Mouse (Mus musculus): Measurements from ENCODE around the gene Hdac4.

DNA sequence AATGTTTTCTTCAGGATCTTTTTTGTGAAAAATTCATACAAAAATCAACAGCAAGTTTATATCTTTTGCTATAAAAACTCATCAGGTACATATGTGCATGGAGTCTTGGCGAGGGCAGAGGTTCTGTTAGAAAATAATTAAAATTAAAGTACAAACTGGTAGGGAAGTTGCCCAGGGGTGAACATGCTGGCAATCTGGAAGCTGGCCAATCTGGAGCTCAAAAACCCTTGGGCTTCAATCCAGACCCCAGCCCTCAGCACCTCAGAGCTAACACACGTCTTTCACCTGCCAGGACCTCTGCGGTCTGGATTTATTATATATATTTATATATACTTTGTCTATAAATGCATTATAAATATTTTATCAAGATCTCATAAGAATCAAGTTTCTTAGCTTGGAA, 263.7 kb downstream of the Hdac4 start:
- TF ChIP-seq USF1 (IDR thresholded peaks at IDR 0.05; ENCODE audit: low read depth): no peak
- TF ChIP-seq POLR2A (IDR thresholded peaks at IDR 0.05; ENCODE audit: insufficient read length, low read depth): no peak
- no peak for TF ChIP-seq MYOG (IDR thresholded peaks at IDR 0.05; ENCODE audit: control insufficient read depth in 1 of 3, insufficient read depth in 1 of 3, insufficient read length in 2 of 3, low read depth in 2 of 3)
- no peak for TF ChIP-seq POLR2AphosphoS2 (IDR thresholded peaks at IDR 0.05; ENCODE audit: insufficient read length, low read depth)

Measured in myocyte (in vitro differentiated cells).